10 mouse cellular contexts compared by ENCODE assay signal in the genomic region with DNA sequence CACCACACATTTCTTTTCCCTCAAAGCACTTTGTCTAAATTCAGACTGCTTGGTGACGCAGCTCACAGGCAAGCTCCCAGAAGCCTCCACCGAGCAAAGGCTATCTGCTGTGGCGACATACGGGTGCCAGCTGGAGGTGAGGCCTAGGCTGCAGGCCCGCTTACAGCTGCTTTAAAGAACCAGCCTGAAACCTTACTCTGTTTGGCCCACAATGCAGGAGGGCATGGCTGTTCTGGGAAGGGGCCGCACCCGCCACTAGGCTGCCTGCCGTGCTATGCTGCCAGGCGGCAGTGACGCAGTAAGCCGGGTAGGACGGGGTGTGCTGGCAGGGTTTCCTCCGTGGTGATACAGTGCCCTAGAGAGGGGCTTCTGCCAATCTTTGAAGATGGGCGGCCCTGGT. TPM values are rescaled to one million over a fixed set of nuclear protein-coding genes. Genes with fewer than 3 reads are reported as not detected.
DNase-seq lines count a peak whose midpoint lies in the region; ATAC-seq and TF ChIP-seq lines count a peak whose summit lies in the region.
"Had no signal": no experiment of that assay in that cellular context is flagged by ENCODE, and none has a peak within 500 bp of the region (broad histone marks: within the 10 kb centered on the region; RNA-seq: fewer than 3 reads in every experiment).

No protein-coding gene starts in this region.

- peaks cover 96% of the 10 kb centered on the region for H3K36me3 ChIP-seq in kidney, embryonic 15.5 days
- H3K36me3 ChIP-seq in forebrain, postnatal 0 days (ENCODE audit: insufficient read depth) = peaks cover 9% of the 10 kb centered on the region; the same call in 1 of the 2 replicates
- H3K36me3 ChIP-seq in limb, embryonic 14.5 days (ENCODE audit: control insufficient read depth, insufficient read depth, low read length) = peaks cover 77% of the 10 kb centered on the region

- peaks cover 50% of the 10 kb centered on the region for H3K4me1 ChIP-seq in kidney, embryonic 15.5 days
- peaks cover 36% of the 10 kb centered on the region for H3K4me1 ChIP-seq in cerebellum, adult 2 months (ENCODE audit: control insufficient read depth, insufficient read depth, low read length)
- no peaks in the 10 kb centered on the region for H3K4me1 ChIP-seq in forebrain, postnatal 0 days (ENCODE audit: insufficient read depth)
- H3K4me1 ChIP-seq in limb, embryonic 14.5 days (ENCODE audit: control insufficient read depth, insufficient read depth, low read length) = peaks cover 64% of the 10 kb centered on the region

- no peaks in the 10 kb centered on the region for H3K9me3 ChIP-seq in kidney, embryonic 15.5 days (replicated peaks)
- no peaks in the 10 kb centered on the region for H3K9me3 ChIP-seq in forebrain, postnatal 0 days (ENCODE audit: low read length)
- H3K9me3 ChIP-seq in limb, embryonic 14.5 days (ENCODE audit: control insufficient read depth, low read length) = no peaks in the 10 kb centered on the region

- peak overlapping the region; percentile 41 for H3K27ac ChIP-seq in kidney, embryonic 15.5 days
- no peak overlapping the region for H3K27ac ChIP-seq in cerebellum, adult 2 months (ENCODE audit: insufficient read depth, low read length)
- H3K27ac ChIP-seq in forebrain, postnatal 0 days (ENCODE audit: low read depth, low read length) = no peak overlapping the region
- peak overlapping the region; percentile 85 for H3K27ac ChIP-seq in limb, embryonic 14.5 days (replicated peaks; ENCODE audit: low read depth, low read length)

- WGBS in kidney, embryonic 15.5 days = 93% methylated on average over 14 of the region's 14 CpGs
- 41% methylated on average over 14 of the region's 14 CpGs for WGBS in cerebellum, adult 2 months
- 73% methylated on average over 14 of the region's 14 CpGs for WGBS in forebrain, postnatal 0 days
- WGBS in limb, embryonic 14.5 days = 61% methylated on average over 14 of the region's 14 CpGs

- H3K9ac ChIP-seq in kidney, embryonic 15.5 days = no peak overlapping the region
- H3K9ac ChIP-seq in forebrain, postnatal 0 days = no peak overlapping the region
- no peak overlapping the region for H3K9ac ChIP-seq in limb, embryonic 14.5 days (ENCODE audit: low read depth, low read length, severe bottlenecking)

- no peak for DNase-seq in kidney, postnatal 14 days
- DNase-seq in cerebellum, adult 2 months = peak; percentile 60 to 65
- no peak for DNase-seq in forebrain, postnatal 0 days
- peak; percentile 18 for DNase-seq in limb, embryonic 14.5 days (ENCODE audit: low spot score)
- no peak for DNase-seq in frontal cortex, postnatal 14 days (ENCODE audit: low spot score in 2 of 2)
- no peak for DNase-seq in kidney, adult 11 months

- no peak for ATAC-seq in kidney, embryonic 15.5 days (replicated peaks; ENCODE audit: low FRiP score)
- ATAC-seq in forebrain, postnatal 0 days = peak; percentile 23
- ATAC-seq in limb, embryonic 14.5 days (ENCODE audit: low FRiP score, low read depth) = peak; percentile 13; the same call in 1 of the 2 replicates
- no peak for ATAC-seq in monocyte, adult 5-6 weeks (replicated peaks; ENCODE audit: insufficient number of reproducible peaks, low FRiP score, low TSS enrichment, poor library complexity, severe bottlenecking)
- ATAC-seq: Patski had no signal

- TF ChIP-seq POLR2A in cerebellum, adult 2 months (IDR thresholded peaks at IDR 0.05; ENCODE audit: borderline replicate concordance, insufficient read depth, low read length) = no peak
- TF ChIP-seq POLR2A in limb, embryonic 14.5 days (IDR thresholded peaks at IDR 0.05; ENCODE audit: borderline replicate concordance, extremely low read depth, insufficient read depth, insufficient read length) = no peak

- no peak overlapping the region for H3K4me3 ChIP-seq in kidney, embryonic 15.5 days (replicated peaks)
- H3K4me3 ChIP-seq in cerebellum, adult 2 months (replicated peaks; ENCODE audit: insufficient read depth, low read depth, low read length) = no peak overlapping the region
- no peak overlapping the region for H3K4me3 ChIP-seq in forebrain, postnatal 0 days (ENCODE audit: low read depth, low read length)
- no peak overlapping the region for H3K4me3 ChIP-seq in limb, embryonic 14.5 days (replicated peaks; ENCODE audit: low read length)
- H3K4me3 ChIP-seq: erythroblast, embryonic 14.5 days had no signal

- no peak for TF ChIP-seq CTCF in cerebellum, adult 2 months (IDR thresholded peaks at IDR 0.05; ENCODE audit: borderline replicate concordance, insufficient read depth, low read depth, low read length)
- TF ChIP-seq CTCF in forebrain, postnatal 0 days (IDR thresholded peaks at IDR 0.05; ENCODE audit: low read depth) = no peak

- no peak overlapping the region for H3K4me2 ChIP-seq in kidney, embryonic 15.5 days
- no peak overlapping the region for H3K4me2 ChIP-seq in forebrain, postnatal 0 days (ENCODE audit: low read depth)
- H3K4me2 ChIP-seq in limb, embryonic 14.5 days (replicated peaks; ENCODE audit: low read depth, low read length, severe bottlenecking) = no peak overlapping the region

- no peaks in the 10 kb centered on the region for H3K27me3 ChIP-seq in kidney, embryonic 15.5 days
- no peaks in the 10 kb centered on the region for H3K27me3 ChIP-seq in cerebellum, adult 2 months (ENCODE audit: control insufficient read depth, insufficient read depth, low read length)
- no peaks in the 10 kb centered on the region for H3K27me3 ChIP-seq in forebrain, postnatal 0 days (ENCODE audit: insufficient read depth, low read length)
- H3K27me3 ChIP-seq in limb, embryonic 14.5 days (ENCODE audit: control insufficient read depth, insufficient read depth, low read length) = no peaks in the 10 kb centered on the region
- H3K27me3 ChIP-seq: Patski had no signal

RNA-seq across cellular contexts. Expression of a gene that starts 48.4 kb away (rescaled TPM):
- polyA plus RNA-seq in kidney, embryonic 15.5 days (2015; fragmentation: Nextera tagmentation; extraction: Ambion mirVana) = 32.7 and 33.3 TPM in 2 replicates
- 31.0 and 31.9 TPM in 2 replicates for polyA plus RNA-seq in cerebellum, adult 2 months (2012; rRNA removed)
- 37.5 and 46.7 TPM in 2 replicates for total RNA-seq in forebrain, postnatal 0 days (2014; rRNA removed)
- polyA plus RNA-seq in forebrain, postnatal 0 days (2015; fragmentation: Nextera tagmentation; extraction: Ambion mirVana) = 50.0 and 51.0 TPM in 2 replicates
- polyA plus RNA-seq in limb, embryonic 14.5 days (2012; rRNA removed) = 12.6 and 12.7 TPM in 2 replicates
- polyA plus RNA-seq in limb, embryonic 14.5 days (2014; fragmentation: Nextera tagmentation; extraction: Ambion mirVana) = 25.9 and 27.4 TPM in 2 replicates
- 37.0 to 57.3 TPM (median 48.3 TPM) in 3 replicates for total RNA-seq in monocyte, adult 5-6 weeks (2017)

RNA-seq across cellular contexts. Expression of a gene that starts 48.6 kb away (rescaled TPM):
- 0.04 TPM in 1 of 2 replicates, not detected in the other for polyA plus RNA-seq in kidney, embryonic 15.5 days (2015; fragmentation: Nextera tagmentation; extraction: Ambion mirVana)
- polyA plus RNA-seq in cerebellum, adult 2 months (2012; rRNA removed) = 0.08 TPM in 1 of 2 replicates, not detected in the other
- total RNA-seq in forebrain, postnatal 0 days (2014; rRNA removed) = 0.14 TPM in 1 of 2 replicates, not detected in the other
- 0.10 TPM in 1 of 2 replicates, not detected in the other for polyA plus RNA-seq in forebrain, postnatal 0 days (2015; fragmentation: Nextera tagmentation; extraction: Ambion mirVana)
- polyA plus RNA-seq in limb, embryonic 14.5 days (2012; rRNA removed) = 0.05 TPM in 2 replicates
- 0.07 and 0.11 TPM in 2 replicates for polyA plus RNA-seq in limb, embryonic 14.5 days (2014; fragmentation: Nextera tagmentation; extraction: Ambion mirVana)
- total RNA-seq in monocyte, adult 5-6 weeks (2017) = not detected in 3 replicates
- polyA plus RNA-seq: erythroblast, embryonic 14.5 days had no signal

Comparison
In these comparisons a context has a peak if more than half of its experiments do, and no peak if none do; other contexts are left out.
1. ATAC-seq: peak in forebrain, postnatal 0 days (single experiment) and limb, embryonic 14.5 days (single experiment); none in kidney, embryonic 15.5 days (single experiment) and monocyte, adult 5-6 weeks (single experiment).
2. H3K27ac ChIP-seq: peak in kidney, embryonic 15.5 days (single experiment) and limb, embryonic 14.5 days (single experiment); none in cerebellum, adult 2 months (single experiment) and forebrain, postnatal 0 days (single experiment).
3. DNase-seq: peak in cerebellum, adult 2 months (2 of 2) and limb, embryonic 14.5 days (single experiment); none in kidney, postnatal 14 days (single experiment), forebrain, postnatal 0 days (single experiment), frontal cortex, postnatal 14 days (0 of 2) and kidney, adult 11 months (single experiment).